Mouse (Mus musculus) spleen, adult 18-20 months (tissue): ENCODE results near the gene Fam222b.

ENCODE experiments used
- DNase-seq, 2 experiments: peaks; one replicate each; pipeline ENCODE4 v3.0.0; 2022; ENCODE audit warnings: mixed read lengths in 2 of 2

Gene Fam222b

DNA sequence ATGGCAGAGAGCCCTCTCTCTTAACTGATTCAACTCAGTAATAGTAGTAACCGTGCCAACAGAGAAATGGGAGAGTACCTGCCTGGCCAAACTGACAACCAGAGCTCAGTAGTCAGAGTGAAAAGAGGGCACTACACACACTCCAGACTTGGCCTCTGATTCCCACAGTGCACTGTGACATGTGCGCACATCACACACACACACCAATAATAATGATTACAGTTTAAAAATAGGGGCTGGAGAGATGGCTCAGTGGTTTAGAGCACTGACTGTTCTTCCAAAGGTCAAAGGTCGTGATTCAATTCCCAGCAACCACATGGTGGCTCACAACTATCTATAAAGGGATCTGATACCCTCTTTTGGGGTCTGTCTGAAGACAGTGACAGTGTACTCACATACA is 43.6 kb downstream of the Fam222b start:
- no peak for DNase-seq

GRCm38 (mm10) chr11:78140665-78141064 is 46.2 kb downstream of the Fam222b start:
- no peak for DNase-seq

DNA sequence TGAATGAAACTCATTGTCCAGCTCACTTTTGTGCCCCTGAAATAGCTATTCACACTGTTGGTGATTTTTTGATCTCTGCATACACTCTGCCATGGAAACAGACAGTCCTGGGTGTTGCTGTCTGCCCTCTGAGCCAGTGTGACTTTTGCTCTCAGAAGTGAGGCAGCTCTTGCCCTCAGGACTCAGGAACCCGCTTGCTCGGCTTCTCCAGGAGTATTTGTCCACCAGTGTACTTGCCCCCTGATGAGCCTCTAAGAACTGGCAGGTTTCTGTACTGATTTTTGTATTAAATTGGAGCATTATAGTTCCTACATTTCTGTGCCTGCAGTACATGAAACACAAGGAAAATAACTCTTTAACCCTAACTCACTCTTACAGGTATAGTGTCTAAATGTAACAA is 49.1 kb downstream of the Fam222b start:
- DNase-seq, result no peak

- no peak for DNase-seq
These were observed 51.7 kb downstream of the Fam222b start for GRCm38 (mm10) chr11:78146168-78146567.

GRCm38 (mm10) chr11:78146707-78147543 is 52.5 kb downstream of the Fam222b start:
- no peak for DNase-seq

- no peak for DNase-seq
These were observed 56.7 kb downstream of the Fam222b start for GRCm38 (mm10) chr11:78151161-78151560.

GRCm38 (mm10) chr11:78152299-78153231 is 58.1 kb downstream of the Fam222b start:
- DNase-seq, result no peak

DNA sequence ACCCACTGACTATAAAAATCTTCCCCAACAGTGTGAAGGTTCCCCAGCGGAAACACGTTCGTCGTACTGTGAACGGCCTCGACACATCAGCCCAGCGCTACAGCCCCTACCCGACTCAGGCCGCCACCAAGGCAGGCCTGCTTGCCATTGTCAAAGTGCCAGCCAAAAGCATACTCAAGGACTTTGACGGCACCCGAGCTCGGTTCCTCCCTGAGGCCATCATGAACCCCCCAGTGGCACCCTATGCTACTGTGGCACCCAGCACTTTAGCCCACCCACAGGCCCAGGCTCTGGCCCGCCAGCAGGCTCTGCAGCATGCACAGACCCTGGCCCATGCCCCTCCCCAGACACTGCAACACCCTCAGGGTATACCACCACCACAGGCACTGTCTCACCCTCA is 59.3 kb downstream of the Fam222b start:
- no peak for DNase-seq

DNA sequence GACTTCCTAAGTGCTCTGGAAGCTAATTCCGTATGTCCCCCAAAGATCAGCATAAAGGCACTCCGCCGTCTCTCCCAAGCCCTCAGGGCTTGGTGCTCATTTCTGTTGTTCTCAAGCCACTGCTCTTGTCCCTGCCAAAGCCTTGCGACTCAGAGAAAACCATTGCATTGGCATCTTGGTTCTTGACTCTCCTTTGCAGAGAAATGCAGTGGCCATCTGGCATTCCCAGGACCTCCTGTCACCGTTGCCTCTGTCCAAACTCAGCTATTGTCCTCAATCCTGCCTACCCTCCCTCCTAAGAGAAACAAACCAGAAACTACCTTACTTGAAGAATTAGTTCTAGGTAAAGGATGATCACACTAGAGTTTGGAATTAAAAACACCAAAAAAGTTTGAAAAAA is 61.2 kb downstream of the Fam222b start:
- DNase-seq, result no peak

DNA sequence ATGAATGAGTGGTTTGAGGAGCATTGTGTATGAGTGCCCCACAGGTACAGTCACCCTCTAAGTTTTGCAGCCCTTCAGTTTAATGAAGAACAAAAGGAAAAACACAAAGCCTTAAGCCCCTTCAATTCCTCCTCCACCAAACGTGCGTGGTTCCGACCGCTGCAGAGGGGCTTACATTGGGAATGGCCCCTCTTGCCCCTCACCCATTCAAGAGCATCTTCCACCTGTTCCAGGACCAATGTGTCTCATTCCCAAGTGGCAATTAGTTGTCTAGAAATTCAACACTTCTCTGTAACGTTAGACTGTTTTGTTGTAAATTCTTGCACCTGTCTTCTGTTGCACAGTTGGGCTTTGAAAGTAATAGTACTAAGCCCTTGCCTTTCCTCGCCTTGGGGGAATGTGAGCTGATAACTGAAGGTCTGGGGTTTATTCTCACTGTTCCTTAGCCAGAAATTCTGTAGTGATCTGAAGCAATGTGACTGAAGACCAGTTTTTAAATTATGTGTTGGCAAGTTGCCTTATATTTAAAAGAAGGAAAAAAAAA is 61.8 kb downstream of the Fam222b start:
- no peak for DNase-seq

GRCm38 (mm10) chr11:78159096-78159495 is 64.6 kb downstream of the Fam222b start:
- DNase-seq, result peak; percentile 57 to 69

DNA sequence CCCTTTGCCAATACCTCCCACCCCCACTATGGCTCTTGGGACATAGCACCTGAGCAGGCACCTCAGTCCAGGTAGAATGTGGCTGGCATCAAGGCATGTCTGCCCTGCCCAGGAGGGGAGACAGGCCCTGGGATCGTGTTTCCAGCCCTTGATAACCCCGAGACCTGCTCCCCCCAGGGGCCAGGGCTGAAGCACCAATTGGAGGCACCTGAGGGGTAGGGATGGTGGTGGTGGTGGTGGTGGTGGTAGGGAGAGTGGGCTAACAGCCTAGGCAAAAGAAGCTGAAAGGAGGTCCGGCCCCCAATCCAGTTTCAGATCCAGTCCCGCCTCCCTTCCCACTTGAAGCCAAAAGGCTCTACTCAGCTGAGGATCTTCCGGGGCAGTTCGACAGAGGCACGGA is 65.1 kb downstream of the Fam222b start:
- no peak for DNase-seq

- no peak for DNase-seq
These were observed 65.7 kb downstream of the Fam222b start for GRCm38 (mm10) chr11:78160171-78160570.

DNA sequence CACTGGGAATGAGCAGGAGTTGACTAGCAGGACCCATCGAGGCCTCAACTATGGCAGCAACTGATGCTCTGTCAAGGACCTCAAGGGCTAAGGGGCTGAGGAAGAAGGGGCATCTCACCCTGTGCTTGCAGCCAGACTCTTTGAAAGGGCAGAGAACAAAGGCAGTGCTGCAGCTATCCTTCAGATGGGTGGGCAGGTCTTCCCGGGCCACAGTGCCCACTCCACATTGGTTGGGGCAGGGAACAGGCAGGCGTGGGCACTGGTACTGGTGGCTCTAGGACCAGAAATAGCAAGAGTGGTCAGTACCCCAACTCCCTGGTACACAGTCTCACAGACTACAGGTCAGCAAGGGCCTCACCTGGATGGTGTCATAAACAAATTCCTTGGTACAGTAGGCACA is 66.2 kb downstream of the Fam222b start:
- no peak for DNase-seq

GRCm38 (mm10) chr11:78161169-78161568 is 66.7 kb downstream of the Fam222b start:
- DNase-seq, result no peak

- DNase-seq, result no peak
These were observed 67.5 kb downstream of the Fam222b start for GRCm38 (mm10) chr11:78161968-78162367.

DNA sequence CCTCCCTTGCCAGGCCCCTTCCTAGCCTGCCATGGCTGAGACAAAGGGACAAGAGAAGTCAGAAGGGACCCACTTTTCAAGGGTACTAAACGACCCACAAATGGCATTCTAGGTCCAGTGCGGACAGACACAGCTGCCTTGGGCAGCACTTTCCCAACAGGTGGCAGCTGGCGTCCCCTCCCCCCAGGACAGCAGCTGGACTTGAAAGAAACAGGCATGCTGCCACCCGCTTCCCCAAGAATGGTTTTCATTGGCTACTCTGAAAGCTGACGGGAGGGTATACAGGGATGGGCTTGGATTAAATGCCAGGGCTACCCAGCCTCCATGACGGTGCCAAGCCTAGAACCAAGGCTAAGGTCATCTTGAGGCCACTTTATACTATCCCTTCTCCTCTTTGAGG is 68.0 kb downstream of the Fam222b start:
- DNase-seq, result no peak

- DNase-seq, result no peak
These were observed 68.6 kb downstream of the Fam222b start for GRCm38 (mm10) chr11:78163045-78163444.

- DNase-seq, result peak; percentile 43 to 58
These were observed 69.5 kb downstream of the Fam222b start for GRCm38 (mm10) chr11:78163681-78164603.

DNA sequence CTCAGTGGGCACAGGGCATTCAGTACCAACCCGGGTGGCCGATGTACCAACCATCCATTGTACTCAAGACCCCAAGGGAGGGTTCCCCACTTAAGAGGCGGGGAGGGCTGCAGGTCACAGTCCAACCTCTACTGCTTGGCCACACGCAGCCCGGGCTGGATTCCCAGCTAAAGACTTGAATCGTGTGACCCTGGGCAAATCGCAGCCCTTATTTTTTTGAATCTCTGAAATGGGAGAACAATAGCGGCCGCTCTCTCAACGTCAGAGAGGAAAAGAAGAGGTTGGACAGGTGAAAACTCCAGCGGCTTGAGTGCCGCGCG is 70.1 kb downstream of the Fam222b start:
- DNase-seq, result no peak

DNA sequence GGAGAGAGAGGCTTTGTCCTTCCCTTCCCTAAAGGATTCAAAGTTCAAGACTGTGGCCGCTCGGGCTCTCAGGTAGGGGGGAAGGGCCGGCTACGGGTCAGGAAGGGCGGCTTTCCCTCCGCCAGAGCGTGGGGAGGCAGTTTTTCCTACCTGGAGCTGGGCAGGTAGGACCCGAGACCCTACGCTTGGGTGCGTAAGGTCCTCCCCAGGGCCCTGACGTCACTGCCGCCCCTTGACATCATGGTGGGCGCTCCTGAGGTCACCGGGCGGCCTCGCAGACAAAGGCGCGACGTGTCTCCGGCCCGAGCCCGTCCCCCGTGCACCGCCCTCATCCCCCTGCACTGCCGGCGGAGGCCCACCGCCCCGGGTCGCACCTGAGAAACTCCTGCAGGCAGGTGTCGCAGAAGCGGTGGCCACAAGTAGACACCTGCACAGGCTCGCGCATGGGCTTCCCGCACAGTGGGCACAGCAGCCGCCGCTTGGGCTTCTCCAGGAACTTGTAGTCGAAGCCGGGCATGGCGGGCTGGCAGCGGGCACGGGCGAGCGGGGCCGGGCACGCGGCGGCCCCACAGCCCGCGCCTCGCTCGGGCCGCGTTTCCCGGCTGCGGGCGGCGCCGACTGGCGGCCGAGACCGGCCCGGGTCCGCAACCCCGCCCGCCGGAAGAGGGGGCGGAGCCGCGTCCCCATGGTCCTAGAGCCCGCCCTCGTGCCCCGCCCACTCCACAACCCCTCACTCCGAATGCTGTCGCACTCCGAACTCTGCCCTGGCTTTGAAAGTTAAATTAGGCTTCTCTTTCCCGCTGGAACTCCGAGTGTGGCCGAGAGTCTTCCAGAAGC is 70.7 kb downstream of the Fam222b start, which contains the start of gene Traf4:
Traf4 (minus strand) TSS at position 666 of the 837 bp plus-strand sequence.
- DNase-seq, result peak; percentile 78 to 91

DNA sequence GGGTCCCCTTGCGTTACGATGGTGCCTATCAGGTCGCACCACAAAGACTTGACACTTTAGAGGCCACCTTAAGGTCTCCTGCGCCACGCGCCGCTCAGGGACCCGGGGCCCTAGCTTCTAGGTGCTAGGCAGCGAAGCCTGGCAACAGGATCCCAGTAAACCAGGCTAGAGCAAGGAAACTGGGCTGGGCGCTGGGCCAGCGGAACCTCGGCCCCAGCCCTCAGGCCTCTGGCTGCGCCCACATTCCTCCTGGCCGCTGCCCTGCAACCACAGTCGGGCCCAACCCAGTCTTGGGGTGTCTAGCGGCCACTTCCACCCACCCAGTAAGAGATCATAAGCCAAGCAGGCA is 71.3 kb downstream of the Fam222b start:
- no peak for DNase-seq
